Mouse (Mus musculus) liver, adult 2 months (tissue): Measurements from ENCODE around the gene Ush1g. TPM values are rescaled to one million over a fixed set of nuclear protein-coding genes. Genes with fewer than 3 reads are reported as not detected.

Experiments
- DNase-seq: peaks from one replicate; pipeline ENCODE4 v3.0.0-alpha.2; 2011; ENCODE audit warnings: low read depth, low spot score; ENCODE audit errors: extremely low read depth
- H3K27ac ChIP-seq: fragments of 200-500 bp; replicated peaks from 2 replicates; pipeline ENCODE4 v1.5.1; 2012; ENCODE audit warnings: low read depth, mild to moderate bottlenecking, control low read depth, inconsistent platforms, low read length; ENCODE audit not compliant: insufficient read depth
- H3K27me3 ChIP-seq: fragments of 200-500 bp; 2 replicates; pipeline ENCODE4 v1.6.1; 2012; ENCODE audit warnings: mild to moderate bottlenecking, moderate library complexity, low read length, inconsistent platforms; ENCODE audit not compliant: control insufficient read depth, insufficient read depth
- H3K36me3 ChIP-seq: fragments of 200-500 bp; 2 replicates; pipeline ENCODE4 v1.6.1; 2012; ENCODE audit warnings: low read length, inconsistent platforms; ENCODE audit not compliant: control insufficient read depth, insufficient read depth
- H3K4me1 ChIP-seq: fragments of 200-500 bp; 2 replicates; pipeline ENCODE4 v1.6.1; 2011; ENCODE audit warnings: low read length; ENCODE audit not compliant: control insufficient read depth, insufficient read depth
- H3K4me3 ChIP-seq: fragments of 200-500 bp; 2 replicates; pipeline ENCODE4 v1.5.1; 2011; ENCODE audit warnings: low read depth, mild to moderate bottlenecking, control low read depth, low read length, moderate library complexity; ENCODE audit not compliant: insufficient read depth
- H3K79me2 ChIP-seq: fragments of 200-500 bp; 2 replicates; pipeline ENCODE4 v1.6.1; 2012; ENCODE audit warnings: inconsistent platforms, mild to moderate bottlenecking, low read length, moderate library complexity; ENCODE audit not compliant: control insufficient read depth, insufficient read depth
- H3K9ac ChIP-seq: fragments of 200-500 bp; 2 replicates; pipeline ENCODE4 v1.6.1; 2012; ENCODE audit warnings: low read depth, mild to moderate bottlenecking, control low read depth, inconsistent platforms, low read length
- CTCF ChIP-seq: fragments of 200-500 bp; IDR thresholded peaks from 2 replicates; pipeline ENCODE4 v1.5.1; 2011; ENCODE audit warnings: low read depth, low read length, control low read depth
- POLR2A ChIP-seq: fragments of 200-500 bp; IDR thresholded peaks from 2 replicates; pipeline ENCODE4 v1.6.1; 2011; ENCODE audit warnings: low read length, control low read depth; ENCODE audit not compliant: insufficient read depth; ENCODE audit errors: extremely low read depth
- whole genome bisulfite sequencing: fragments of 180-500 bp; shearing (Covaris S2); methylation state at CpG from one replicate; pipeline ENCODE4 v1.1.7; 2018; 5-methylcytosine and 5-hydroxymethylcytosine counted together
- polyA plus RNA-seq: library from polyadenylated mRNA; depleted of rRNA; stranded (reverse); fragments of >200 nt; gene quantifications from 2 replicates; pipeline ENCODE4 v1.2.3, GENCODE M21; 2012
- total RNA-seq: library from RNA; depleted of rRNA; stranded (reverse); fragments of >200 nt; gene quantifications from 2 replicates; pipeline ENCODE4 v1.2.3, GENCODE M21; 2014

Gene Ush1g
- total and polyA plus RNA-seq, 2 experiments: 0.28 to 0.50 TPM

DNA sequence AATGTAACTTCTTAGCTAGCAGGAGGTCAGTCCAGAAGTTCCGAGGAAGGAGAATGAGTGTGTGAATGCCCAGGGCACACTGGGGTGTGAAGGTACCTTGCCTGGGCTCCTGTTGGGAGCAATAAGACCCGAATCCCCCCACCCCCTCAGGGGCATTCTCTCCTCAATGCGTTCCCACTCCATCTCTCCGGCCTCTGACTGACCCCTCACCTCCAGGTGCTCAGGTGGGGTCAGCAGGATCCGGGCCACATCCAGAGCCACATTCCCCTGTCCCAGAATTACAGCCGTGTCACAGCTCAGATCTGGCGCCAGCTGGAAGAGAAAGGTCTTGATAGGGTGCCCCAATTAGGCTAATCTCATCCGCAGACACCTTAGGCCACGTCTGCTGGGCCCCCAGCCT, 50.8 kb downstream of the Ush1g start:
- 86% methylated on average over 9 of the region's 9 CpGs for WGBS
- H3K4me3 ChIP-seq: no peak overlapping the region
- H3K4me1 ChIP-seq: no peaks in the 10 kb centered on the region; the same call in 1 of the 2 replicates
- no peaks in the 10 kb centered on the region for H3K79me2 ChIP-seq
- no peak for DNase-seq
- H3K27me3 ChIP-seq: peaks cover 9% of the 10 kb centered on the region
- no peaks in the 10 kb centered on the region for H3K36me3 ChIP-seq
- no peak overlapping the region for H3K9ac ChIP-seq
- no peak for TF ChIP-seq CTCF
- TF ChIP-seq POLR2A: no peak
- no peak overlapping the region for H3K27ac ChIP-seq

DNA sequence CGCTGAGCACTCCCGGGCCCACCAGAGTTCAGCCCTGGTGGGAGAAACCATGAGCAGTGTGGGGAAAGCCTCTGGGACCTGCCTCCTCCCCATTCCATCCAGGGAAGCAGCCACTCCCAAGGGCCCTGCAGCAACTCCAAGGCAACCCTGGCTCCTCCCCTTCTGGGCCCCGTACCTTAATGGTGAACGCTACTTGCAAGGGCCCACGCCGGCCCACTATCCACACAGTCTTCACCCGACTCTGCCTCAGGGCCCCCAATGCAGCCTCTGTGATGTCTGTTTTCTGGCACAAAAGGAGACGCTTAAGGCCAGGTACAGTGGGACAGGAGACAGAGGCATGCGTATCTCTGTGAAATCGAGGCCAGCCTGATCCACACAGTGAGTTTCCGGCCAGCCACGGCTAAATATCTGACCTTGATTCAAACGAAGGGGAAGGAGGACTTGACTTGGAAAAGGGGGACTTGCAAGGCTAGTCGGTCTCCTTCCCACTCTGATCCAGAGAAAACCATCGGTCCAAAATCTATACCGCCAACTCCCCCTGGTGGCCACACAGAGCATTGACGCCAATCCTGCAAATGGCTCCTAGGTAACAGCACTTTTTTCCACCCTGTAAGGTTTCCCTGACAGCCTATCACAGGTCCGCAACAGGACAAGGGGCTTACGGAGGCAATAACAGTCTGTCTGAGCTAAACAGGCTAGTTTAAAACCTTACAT, 51.5 kb downstream of the Ush1g start:
- no peak for DNase-seq
- H3K36me3 ChIP-seq: no peaks in the 10 kb centered on the region
- 42% methylated on average over 19 of the region's 19 CpGs for WGBS
- H3K79me2 ChIP-seq: no peaks in the 10 kb centered on the region
- no peak overlapping the region for H3K27ac ChIP-seq
- no peak overlapping the region for H3K4me3 ChIP-seq
- TF ChIP-seq POLR2A (no peak), CTCF (peak; percentile 84)
- no peak overlapping the region for H3K9ac ChIP-seq
- H3K27me3 ChIP-seq: peaks cover 12% of the 10 kb centered on the region
- H3K4me1 ChIP-seq: no peaks in the 10 kb centered on the region; the same call in 1 of the 2 replicates

DNA sequence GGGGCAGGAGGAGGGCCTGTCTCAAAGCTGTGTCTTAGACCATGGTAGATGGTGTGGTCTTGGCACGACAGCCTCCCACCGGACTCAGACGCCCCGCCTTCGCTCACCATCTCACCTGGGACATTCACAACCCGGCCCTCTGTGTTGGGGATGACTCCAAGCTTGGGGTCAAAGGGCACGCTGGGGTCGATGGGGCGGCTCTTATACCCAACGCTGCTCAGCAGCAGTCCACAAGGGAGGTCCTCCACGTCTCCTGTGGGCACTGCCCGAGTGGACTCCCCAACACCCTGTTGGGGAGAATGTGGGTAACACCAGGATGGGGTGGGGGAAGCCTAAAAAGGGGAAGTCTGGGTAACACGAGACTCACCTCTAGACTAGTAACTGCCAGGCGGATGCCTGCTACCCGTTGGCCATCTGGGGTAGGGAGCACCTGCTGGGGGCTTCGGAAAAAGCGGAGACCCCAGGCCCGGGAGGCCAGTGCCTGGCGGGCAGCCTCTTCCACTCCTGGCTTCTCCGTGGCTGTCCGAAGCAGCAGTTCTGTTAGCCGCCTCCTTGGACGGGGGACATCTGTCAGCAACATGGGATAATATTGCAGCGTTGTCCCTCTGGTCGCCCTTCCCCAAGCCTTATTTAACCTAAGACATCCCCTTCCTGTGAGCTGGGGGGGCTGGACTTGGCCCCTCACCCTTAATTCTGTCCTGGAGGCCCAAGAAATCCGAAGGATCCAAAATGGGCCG, 52.3 kb downstream of the Ush1g start:
- Histone ChIP-seq H3K9ac (no peak overlapping the region), H3K4me1 (no peaks in the 10 kb centered on the region; the same call in 1 of the 2 replicates), H3K4me3 (no peak overlapping the region), H3K79me2 (no peaks in the 10 kb centered on the region), H3K36me3 (no peaks in the 10 kb centered on the region), H3K27me3 (peaks cover 12% of the 10 kb centered on the region), H3K27ac (no peak overlapping the region)
- WGBS: 91% methylated on average over 27 of the region's 27 CpGs
- TF ChIP-seq CTCF (no peak), POLR2A (no peak)
- no peak for DNase-seq

DNA sequence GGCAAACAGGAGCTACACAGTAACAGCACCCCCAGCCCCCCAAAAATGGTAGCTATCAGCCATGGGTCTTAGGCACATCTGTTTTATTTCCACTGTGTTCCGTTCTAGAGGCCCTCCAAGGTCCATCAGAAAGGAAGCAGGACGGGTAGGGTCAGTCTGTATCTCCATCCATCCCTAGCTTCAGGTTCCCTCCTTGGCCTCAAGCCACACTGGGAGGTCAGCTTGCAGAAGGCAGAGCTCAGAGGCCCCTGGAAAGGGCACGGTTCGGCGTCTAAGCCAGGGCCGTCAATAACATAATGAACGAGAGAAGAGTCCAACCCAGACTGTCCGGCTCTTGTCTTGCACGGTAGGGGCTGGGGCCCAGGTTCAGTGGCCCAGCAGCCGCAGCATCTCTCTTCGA, 53.9 kb downstream of the Ush1g start:
- Histone ChIP-seq H3K27ac (no peak overlapping the region), H3K79me2 (no peaks in the 10 kb centered on the region), H3K4me1 (no peaks in the 10 kb centered on the region; the same call in 1 of the 2 replicates), H3K9ac (no peak overlapping the region), H3K36me3 (no peaks in the 10 kb centered on the region), H3K27me3 (peaks cover 12% of the 10 kb centered on the region), H3K4me3 (no peak overlapping the region)
- DNase-seq: no peak
- no peak for TF ChIP-seq CTCF
- TF ChIP-seq POLR2A: no peak
- 89% methylated on average over 11 of the region's 11 CpGs for WGBS

DNA sequence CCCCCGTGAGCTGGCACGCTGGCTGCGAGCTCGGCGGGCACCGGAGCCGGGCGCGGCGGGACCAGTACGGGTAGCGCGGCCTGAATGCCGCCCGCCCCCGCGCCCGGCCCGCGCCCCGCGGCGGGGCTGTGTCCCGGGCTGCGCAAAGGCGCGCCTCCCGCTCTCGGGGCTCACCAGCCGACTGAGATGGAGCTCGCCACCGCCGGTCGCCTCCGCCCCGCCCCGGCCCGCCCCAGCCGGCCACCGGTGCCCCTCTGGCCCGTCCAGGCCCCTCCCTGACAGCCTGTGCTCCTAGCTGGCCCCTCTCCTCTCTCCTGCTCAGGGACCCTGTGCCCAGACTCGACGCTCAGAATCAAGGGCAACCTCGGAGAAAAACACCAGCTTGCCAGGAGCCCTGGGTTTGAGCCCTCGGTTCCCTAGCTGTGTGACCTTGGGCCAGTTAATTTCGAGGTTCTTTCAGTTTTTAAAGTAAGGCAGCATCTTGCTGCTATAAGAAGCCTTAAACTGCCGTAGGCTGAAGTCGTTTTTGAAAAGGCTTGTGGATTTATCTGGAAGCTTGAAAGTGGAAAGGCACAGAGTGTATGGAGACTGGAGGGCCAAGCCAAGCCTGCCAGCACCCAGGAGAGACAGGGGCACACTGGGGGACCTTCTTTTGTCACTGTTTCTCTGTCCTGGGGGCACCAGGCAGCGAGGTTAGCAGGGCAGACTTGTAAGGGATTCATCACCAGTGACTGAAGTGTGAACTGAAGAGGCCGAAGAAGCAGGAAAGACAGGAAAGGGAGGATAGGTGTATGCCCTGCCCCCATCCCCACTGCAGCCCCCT, 54.6 kb downstream of the Ush1g start, which contains the start of gene Grin2c:
Grin2c (minus strand) TSS at position 183 of the 823 bp plus-strand sequence.
- DNase-seq: no peak
- H3K36me3 ChIP-seq: no peaks in the 10 kb centered on the region
- WGBS: 15% methylated on average over 45 of the region's 50 CpGs
- no peaks in the 10 kb centered on the region; the same call in 1 of the 2 replicates for H3K4me1 ChIP-seq
- no peaks in the 10 kb centered on the region for H3K79me2 ChIP-seq
- TF ChIP-seq CTCF (no peak), POLR2A (no peak)
- peaks cover 12% of the 10 kb centered on the region for H3K27me3 ChIP-seq
- no peak within 1 kb of the TSS for H3K4me3 ChIP-seq
- H3K9ac ChIP-seq: no peak within 1 kb of the TSS
- no peak within 1 kb of the TSS for H3K27ac ChIP-seq
